Mouse (Mus musculus) kidney, embryonic 16.5 days (tissue): ENCODE results near the gene Gm20388. TPM values are rescaled to one million over a fixed set of nuclear protein-coding genes. Genes with fewer than 3 reads are reported as not detected.

Experiments
- ATAC-seq: fragments of 200-750 bp; cut with Nextera tagmentation; 2 replicates; pipeline ENCODE4 v1.8.0; 2017; ENCODE audit warnings: moderate TSS enrichment; ENCODE audit not compliant: low FRiP score, low TSS enrichment
- H3K27ac ChIP-seq: fragments of 300-500 bp; sonication (generic); 2 replicates; pipeline ENCODE4 v1.5.1; 2014; ENCODE audit warnings: low read length
- H3K27me3 ChIP-seq: fragments of 300-500 bp; sonication (generic); 2 replicates; pipeline ENCODE4 v1.6.1; 2014; ENCODE audit warnings: low read length, control low read depth, mixed read lengths; ENCODE audit not compliant: insufficient read depth
- H3K36me3 ChIP-seq: fragments of 300-500 bp; sonication (generic); 2 replicates; pipeline ENCODE4 v1.6.1; 2014; ENCODE audit warnings: low read length, control low read depth, mixed read lengths; ENCODE audit not compliant: insufficient read depth
- H3K4me1 ChIP-seq: fragments of 300-500 bp; sonication (generic); 2 replicates; pipeline ENCODE4 v1.6.1; 2014; ENCODE audit warnings: low read length, control low read depth, mixed read lengths; ENCODE audit not compliant: insufficient read depth
- H3K4me2 ChIP-seq: fragments of 300-500 bp; sonication (generic); replicated peaks from 2 replicates; pipeline ENCODE4 v1.6.1; 2014; ENCODE audit warnings: low read depth, low read length
- H3K4me3 ChIP-seq: fragments of 300-500 bp; sonication (generic); 2 replicates; pipeline ENCODE4 v1.5.1; 2014; ENCODE audit warnings: mild to moderate bottlenecking, low read length
- H3K9ac ChIP-seq: fragments of 300-500 bp; sonication (generic); replicated peaks from 2 replicates; pipeline ENCODE4 v1.6.1; 2014; ENCODE audit warnings: low read length
- H3K9me3 ChIP-seq: fragments of 300-500 bp; sonication (generic); 2 replicates; pipeline ENCODE4 v1.6.1; 2016; ENCODE audit warnings: low read length, control low read depth
- WGBS: fragments of 180-500 bp; shearing (Covaris S2); extraction: QIAGEN DNeasy Blood & Tissue Kit; methylation state at CpG from one replicate; pipeline ENCODE4 v1.1.7; 2014; 5-methylcytosine and 5-hydroxymethylcytosine counted together
- polyA plus RNA-seq: library from polyadenylated mRNA; unstranded; fragments of >200 nt; fragmentation: Nextera tagmentation; extraction: Ambion mirVana; gene quantifications from 2 replicates; pipeline ENCODE4 v1.2.1, GENCODE M21; 2015

The Gm20388 gene
- polyA plus RNA-seq, 1 experiment from 2014 or later = 7.7 TPM

- Histone ChIP-seq H3K4me2 (no peak overlapping the region), H3K27ac (no peak overlapping the region), H3K36me3 (peaks cover 32% of the 10 kb centered on the region), H3K9me3 (no peaks in the 10 kb centered on the region), H3K27me3 (no peaks in the 10 kb centered on the region), H3K4me1 (no peaks in the 10 kb centered on the region), H3K9ac (no peak overlapping the region), H3K4me3 (no peak overlapping the region)
- ATAC-seq = no peak
- 87% methylated on average over 7 of the region's 7 CpGs for WGBS
These were observed 4417.6 kb downstream of the Gm20388 start for GRCm38 (mm10) chr8:124328259-124328658.

- no peak overlapping the region for H3K9ac ChIP-seq
- H3K9me3 ChIP-seq = no peaks in the 10 kb centered on the region
- H3K27me3 ChIP-seq = no peaks in the 10 kb centered on the region
- no peak overlapping the region for H3K4me3 ChIP-seq
- no peak for ATAC-seq
- H3K27ac ChIP-seq = no peak overlapping the region
- no peaks in the 10 kb centered on the region for H3K4me1 ChIP-seq
- no peak overlapping the region for H3K4me2 ChIP-seq
- peaks cover 28% of the 10 kb centered on the region; the same call in 1 of the 2 replicates for H3K36me3 ChIP-seq
- WGBS = 76% methylated on average over 7 of the region's 10 CpGs
These were observed 4419.0 kb downstream of the Gm20388 start for GRCm38 (mm10) chr8:124329690-124330089.

GRCm38 (mm10) chr8:124330433-124330832 lies 4419.8 kb downstream of the Gm20388 start:
- H3K9ac ChIP-seq = no peak overlapping the region
- no peaks in the 10 kb centered on the region for H3K9me3 ChIP-seq
- no peak overlapping the region for H3K4me2 ChIP-seq
- 88% methylated on average over 2 of the region's 3 CpGs for WGBS
- no peak for ATAC-seq
- no peak overlapping the region for H3K4me3 ChIP-seq
- H3K27ac ChIP-seq = no peak overlapping the region
- no peaks in the 10 kb centered on the region for H3K27me3 ChIP-seq
- H3K36me3 ChIP-seq = peaks cover 28% of the 10 kb centered on the region; the same call in 1 of the 2 replicates
- no peaks in the 10 kb centered on the region for H3K4me1 ChIP-seq

GRCm38 (mm10) chr8:124331094-124331493 lies 4420.5 kb downstream of the Gm20388 start:
- Histone ChIP-seq H3K9me3 (no peaks in the 10 kb centered on the region), H3K4me2 (no peak overlapping the region), H3K4me3 (no peak overlapping the region), H3K4me1 (no peaks in the 10 kb centered on the region), H3K36me3 (peaks cover 25% of the 10 kb centered on the region; the same call in 1 of the 2 replicates), H3K27ac (no peak overlapping the region), H3K9ac (no peak overlapping the region), H3K27me3 (no peaks in the 10 kb centered on the region)
- ATAC-seq = no peak
- 85% methylated on average over 3 of the region's 3 CpGs for WGBS

- 61% methylated on average over 11 of the region's 11 CpGs for WGBS
These were observed 4421.1 kb downstream of the Gm20388 start for GRCm38 (mm10) chr8:124331706-124332105.

GRCm38 (mm10) chr8:124336302-124336701 lies 4425.7 kb downstream of the Gm20388 start:
- Histone ChIP-seq H3K36me3 (peaks cover 28% of the 10 kb centered on the region), H3K9me3 (no peaks in the 10 kb centered on the region), H3K4me1 (peaks cover 17% of the 10 kb centered on the region), H3K4me3 (no peak overlapping the region), H3K27ac (no peak overlapping the region), H3K4me2 (no peak overlapping the region), H3K9ac (no peak overlapping the region), H3K27me3 (no peaks in the 10 kb centered on the region)
- 94% methylated on average over 13 of the region's 13 CpGs for WGBS
- no peak for ATAC-seq

More at GRCm38 (mm10) chr8:124331706-124332105, 4421.1 kb downstream of the Gm20388 start:
- Histone ChIP-seq H3K27ac (no peak overlapping the region), H3K9me3 (no peaks in the 10 kb centered on the region), H3K27me3 (no peaks in the 10 kb centered on the region), H3K4me3 (no peak overlapping the region), H3K36me3 (peaks cover 29% of the 10 kb centered on the region; the same call in 1 of the 2 replicates), H3K9ac (no peak overlapping the region), H3K4me2 (no peak overlapping the region), H3K4me1 (no peaks in the 10 kb centered on the region)
- ATAC-seq = no peak; the same call in 1 of the 2 replicates

- peaks cover 39% of the 10 kb centered on the region for H3K36me3 ChIP-seq
- WGBS = 66% methylated on average over 3 of the region's 3 CpGs
- 0 out of 2 replicates have a peak overlapping the region, but pooled peaks have one; percentile 12 for H3K9ac ChIP-seq
- H3K4me3 ChIP-seq = no peak overlapping the region
- H3K27ac ChIP-seq = 0 out of 2 replicates have a peak overlapping the region, but pooled peaks have one; percentile 63
- no peak overlapping the region for H3K4me2 ChIP-seq
- H3K27me3 ChIP-seq = no peaks in the 10 kb centered on the region
- H3K9me3 ChIP-seq = no peaks in the 10 kb centered on the region
- 0 out of 2 replicates have a peak, but pooled peaks have one; percentile 2 for ATAC-seq
- H3K4me1 ChIP-seq = peaks cover 17% of the 10 kb centered on the region
These were observed 4429.1 kb downstream of the Gm20388 start for GRCm38 (mm10) chr8:124339742-124340141.

- peak overlapping the region; percentile 63; the same call in 1 of the 2 replicates for H3K27ac ChIP-seq
These were observed 4429.9 kb downstream of the Gm20388 start for GRCm38 (mm10) chr8:124340360-124341068.

GRCm38 (mm10) chr8:124343151-124343550 lies 4432.5 kb downstream of the Gm20388 start:
- no peak overlapping the region for H3K9ac ChIP-seq

More at GRCm38 (mm10) chr8:124340360-124341068, 4429.9 kb downstream of the Gm20388 start:
- 0 out of 2 replicates have a peak overlapping the region, but pooled peaks have one; percentile 12 for H3K9ac ChIP-seq
- no peaks in the 10 kb centered on the region for H3K27me3 ChIP-seq
- no peak overlapping the region for H3K4me2 ChIP-seq
- H3K9me3 ChIP-seq = no peaks in the 10 kb centered on the region
- H3K4me1 ChIP-seq = peaks cover 17% of the 10 kb centered on the region
- peak; percentile 92 for ATAC-seq
- H3K4me3 ChIP-seq = no peak overlapping the region
- WGBS = 47% methylated on average over 17 of the region's 17 CpGs
- peaks cover 45% of the 10 kb centered on the region for H3K36me3 ChIP-seq

GRCm38 (mm10) chr8:124343991-124344390 lies 4433.4 kb downstream of the Gm20388 start:
- H3K36me3 ChIP-seq = peaks cover 23% of the 10 kb centered on the region
- no peak overlapping the region for H3K4me2 ChIP-seq
- no peak overlapping the region for H3K27ac ChIP-seq
- no peak for ATAC-seq
- no peak overlapping the region for H3K4me3 ChIP-seq
- peaks cover 17% of the 10 kb centered on the region for H3K4me1 ChIP-seq
- H3K9ac ChIP-seq = no peak overlapping the region
- WGBS = 81% methylated on average over 12 of the region's 12 CpGs
- H3K9me3 ChIP-seq = no peaks in the 10 kb centered on the region
- no peaks in the 10 kb centered on the region for H3K27me3 ChIP-seq

More at GRCm38 (mm10) chr8:124343151-124343550, 4432.5 kb downstream of the Gm20388 start:
- peaks cover 30% of the 10 kb centered on the region for H3K36me3 ChIP-seq
- H3K27me3 ChIP-seq = no peaks in the 10 kb centered on the region
- H3K4me1 ChIP-seq = peaks cover 17% of the 10 kb centered on the region
- no peaks in the 10 kb centered on the region for H3K9me3 ChIP-seq
- H3K4me2 ChIP-seq = no peak overlapping the region
- WGBS = 90% methylated on average over 15 of the region's 15 CpGs
- H3K4me3 ChIP-seq = no peak overlapping the region
- H3K27ac ChIP-seq = no peak overlapping the region
- no peak for ATAC-seq
